Mouse (Mus musculus) lung, postnatal 25 days (tissue): ENCODE measurements around the gene Agpat3.
A peak's percentile ranks its signal among the peaks of the same experiment; 100 is the strongest.
"Not testable (repeated sequence)": the region's sequence is repeated elsewhere in the genome, so short reads cannot be mapped to it uniquely, and the experiment has no call there.

Experiments
- DNase-seq: peaks from one replicate; pipeline ENCODE4 v3.0.0; 2022; ENCODE audit warnings: low spot score

The Agpat3 gene

DNA sequence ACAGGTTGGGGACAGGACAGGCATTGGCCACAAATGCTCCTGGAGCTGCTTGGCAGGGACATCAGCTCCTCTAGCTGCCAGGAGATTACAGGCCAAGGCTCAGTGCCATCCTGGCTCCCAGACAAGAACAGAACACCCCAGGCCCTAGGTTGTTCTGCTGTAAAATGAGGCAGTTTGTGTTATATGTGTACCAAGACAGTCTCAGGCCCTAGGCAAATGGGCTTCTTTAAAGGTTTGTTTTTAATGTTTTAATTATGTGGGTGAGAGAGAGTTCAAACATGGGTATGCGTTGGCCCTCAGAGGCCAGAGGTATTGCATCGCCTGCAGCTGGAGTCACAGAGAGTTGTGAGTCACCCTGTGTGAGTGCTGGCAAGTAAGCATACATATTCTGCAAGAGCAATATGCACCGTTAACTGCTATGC, 8.0 kb upstream of the Agpat3 start:
- no peak for DNase-seq

DNA sequence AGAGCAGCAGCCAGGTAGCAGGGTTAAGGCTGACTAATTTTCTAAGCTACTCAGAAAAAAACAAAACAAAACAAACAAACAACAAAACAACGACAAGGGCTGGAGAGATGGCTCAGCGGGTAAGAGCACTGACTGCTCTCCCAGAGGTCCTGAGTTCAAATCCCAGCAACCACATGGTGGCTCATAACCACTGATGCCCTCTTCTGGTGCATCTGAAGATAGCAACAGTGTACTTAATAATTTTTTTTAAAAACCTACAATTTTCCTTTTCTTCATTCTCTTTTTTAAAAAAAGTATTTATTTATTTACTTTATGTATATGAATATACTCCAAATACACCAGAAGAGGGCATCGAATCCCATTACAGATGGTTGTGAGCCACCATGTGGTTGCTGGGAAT, 6.7 kb upstream of the Agpat3 start:
- DNase-seq, result not testable (repeated sequence)

DNA sequence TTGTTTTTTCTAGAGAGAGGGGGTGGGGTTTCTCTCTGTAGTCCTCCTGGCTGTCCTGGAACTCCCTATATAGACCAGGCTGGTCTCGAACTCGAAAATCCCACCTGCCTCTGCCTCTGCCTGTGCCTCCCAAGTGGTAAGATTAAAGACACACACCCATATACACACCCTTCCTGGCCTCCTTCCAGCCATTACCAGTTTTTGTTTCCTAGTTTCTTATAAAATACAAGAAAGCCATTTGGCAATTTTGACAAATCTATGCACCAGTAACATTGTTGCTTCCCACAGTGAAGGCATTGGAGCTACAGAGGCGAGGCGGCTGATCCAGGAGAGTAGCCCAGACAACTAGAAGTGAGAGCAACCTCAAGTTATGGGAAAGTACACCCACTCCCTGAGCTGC, 6.0 kb upstream of the Agpat3 start:
- no peak for DNase-seq

DNA sequence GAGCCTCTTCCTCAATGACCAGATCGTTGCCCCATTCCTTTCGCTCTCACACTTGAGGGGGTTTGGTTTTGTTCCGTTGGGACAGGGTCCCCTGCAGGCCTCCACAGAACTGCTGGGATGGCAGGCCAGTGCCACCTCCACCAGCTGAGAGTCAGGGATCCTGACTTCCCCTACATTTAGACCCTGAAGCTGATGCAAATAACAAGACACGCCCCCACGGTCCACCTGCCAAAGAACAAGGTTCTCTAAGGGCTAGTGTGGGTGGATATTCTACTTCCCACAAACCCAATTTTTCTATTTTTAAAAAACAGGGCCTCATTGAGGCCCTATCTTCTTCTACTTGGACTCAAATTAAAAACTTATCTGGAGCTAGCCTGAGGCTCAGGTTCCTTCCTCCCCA, 5.5 kb upstream of the Agpat3 start:
- no peak for DNase-seq

DNA sequence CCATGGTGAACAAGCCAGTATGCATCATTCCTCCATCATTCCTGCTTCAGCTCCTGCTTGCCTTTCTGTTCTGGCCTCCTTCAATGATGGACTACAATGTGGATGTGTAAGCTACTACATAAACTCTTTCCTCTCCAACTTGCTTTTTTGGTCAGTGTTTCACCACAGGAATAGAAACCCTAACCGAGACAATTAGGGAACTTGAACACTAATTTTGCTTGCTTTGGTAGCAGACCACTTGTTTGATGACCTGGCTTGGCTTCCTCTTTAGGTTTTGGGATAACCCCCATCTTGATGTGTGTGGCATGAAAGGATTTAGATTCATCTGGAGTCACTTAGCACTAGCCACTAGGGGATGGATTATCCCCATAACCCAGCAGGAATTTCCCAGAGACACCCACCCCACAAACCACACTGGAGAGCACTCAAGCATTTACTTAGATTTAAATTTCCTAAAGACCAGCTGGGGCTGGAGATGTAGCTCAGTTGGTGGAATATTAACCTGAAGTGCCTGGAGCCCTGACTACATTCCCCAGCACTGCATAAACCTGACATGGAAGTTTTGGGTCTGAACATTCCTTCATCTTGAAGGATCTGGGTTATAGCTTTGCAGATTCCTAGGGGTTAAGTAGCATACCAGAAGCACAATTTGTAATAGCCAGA, 3.8 kb upstream of the Agpat3 start:
- DNase-seq, result no peak

DNA sequence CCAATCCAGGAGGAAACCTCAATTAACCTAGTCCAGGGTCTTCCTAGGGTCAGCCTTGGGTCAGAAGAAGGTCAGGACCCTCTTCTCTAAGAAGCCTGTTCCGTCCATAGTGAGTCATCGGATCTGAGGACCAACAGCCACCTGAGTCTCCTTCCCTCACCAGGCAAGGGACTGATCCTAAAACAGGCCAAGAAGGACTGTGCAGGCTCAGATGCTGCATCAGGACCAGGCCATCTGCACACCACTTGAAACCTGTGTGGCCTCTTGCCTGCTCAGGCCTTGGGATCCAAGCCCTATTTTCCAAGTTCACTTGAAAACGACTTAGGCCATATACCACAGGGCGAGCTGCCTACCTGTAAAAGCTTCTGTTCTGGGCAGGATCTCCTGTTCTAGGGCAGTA, 907 bp upstream of the Agpat3 start:
- DNase-seq, result no peak

DNA sequence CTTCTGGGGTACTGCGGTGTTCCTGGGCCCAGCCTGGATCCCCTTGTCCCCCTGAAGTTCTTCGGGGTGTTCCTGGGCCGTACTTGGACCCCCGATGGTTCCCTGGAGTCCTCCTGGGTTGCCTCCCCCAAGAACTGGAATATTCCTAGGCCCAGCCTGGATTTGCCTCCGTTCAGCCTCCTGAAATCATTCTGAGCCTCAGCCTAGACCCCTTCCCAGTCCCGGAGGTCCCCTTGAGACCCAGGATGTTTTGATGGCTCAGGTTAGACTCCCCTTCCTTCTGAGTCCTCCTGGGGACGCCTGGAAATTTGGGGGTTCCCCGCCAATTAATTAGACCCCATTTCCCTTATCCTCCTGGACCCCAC, 359 bp upstream of the Agpat3 start:
- DNase-seq, result no peak

DNA sequence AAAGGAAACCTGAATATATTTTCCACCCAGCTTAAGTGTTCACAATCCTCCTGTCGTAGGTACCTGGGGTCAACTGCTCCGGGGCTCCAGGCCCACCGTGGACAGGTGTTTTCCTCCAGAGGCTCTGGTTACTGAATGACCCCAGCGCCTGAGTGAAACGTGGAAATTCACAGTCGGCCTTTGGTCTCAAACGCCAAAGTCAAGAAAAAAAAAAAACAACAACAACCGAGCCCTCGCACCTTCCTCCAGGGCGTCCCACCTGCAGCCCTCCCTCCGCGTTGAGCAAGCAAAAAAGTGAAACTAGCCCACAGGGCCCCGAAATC, 764 bp downstream of the Agpat3 start:
- DNase-seq, result no peak

DNA sequence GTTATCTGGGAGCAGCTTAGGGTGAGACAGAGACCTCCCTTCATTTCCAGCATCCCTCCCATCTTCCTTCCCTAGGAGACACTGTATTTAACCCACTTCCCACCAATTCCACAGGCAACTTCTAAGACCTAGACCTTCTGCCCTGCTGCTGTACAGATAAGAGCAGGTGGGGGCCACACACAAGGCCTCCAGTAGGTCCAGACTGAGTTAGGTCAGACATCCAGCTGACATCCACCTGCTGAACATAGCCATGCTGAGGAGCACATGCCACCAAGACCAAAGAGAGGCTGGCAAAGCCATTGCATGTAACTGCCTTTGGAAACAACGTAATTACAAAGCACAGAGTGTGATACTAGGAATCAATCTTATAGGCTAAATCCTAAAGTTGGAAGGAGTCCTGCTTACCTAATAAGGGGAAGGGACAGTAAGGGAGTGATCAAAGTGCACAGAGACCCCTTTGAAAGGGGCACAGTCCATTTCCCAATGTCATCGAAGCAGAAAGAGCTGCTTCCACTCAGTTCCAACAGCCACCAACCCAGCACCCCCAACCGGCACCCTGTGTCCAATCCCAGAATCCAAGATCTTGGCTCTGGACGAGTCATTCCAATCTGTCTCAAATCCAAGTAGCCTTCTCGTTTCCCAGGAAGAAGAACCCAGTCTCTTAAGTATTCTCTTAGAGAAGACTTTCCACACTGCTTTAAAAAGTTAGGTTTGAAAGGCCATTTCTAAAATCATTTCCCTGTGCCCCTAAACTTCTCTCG, 1.3 kb downstream of the Agpat3 start:
- no peak for DNase-seq

DNA sequence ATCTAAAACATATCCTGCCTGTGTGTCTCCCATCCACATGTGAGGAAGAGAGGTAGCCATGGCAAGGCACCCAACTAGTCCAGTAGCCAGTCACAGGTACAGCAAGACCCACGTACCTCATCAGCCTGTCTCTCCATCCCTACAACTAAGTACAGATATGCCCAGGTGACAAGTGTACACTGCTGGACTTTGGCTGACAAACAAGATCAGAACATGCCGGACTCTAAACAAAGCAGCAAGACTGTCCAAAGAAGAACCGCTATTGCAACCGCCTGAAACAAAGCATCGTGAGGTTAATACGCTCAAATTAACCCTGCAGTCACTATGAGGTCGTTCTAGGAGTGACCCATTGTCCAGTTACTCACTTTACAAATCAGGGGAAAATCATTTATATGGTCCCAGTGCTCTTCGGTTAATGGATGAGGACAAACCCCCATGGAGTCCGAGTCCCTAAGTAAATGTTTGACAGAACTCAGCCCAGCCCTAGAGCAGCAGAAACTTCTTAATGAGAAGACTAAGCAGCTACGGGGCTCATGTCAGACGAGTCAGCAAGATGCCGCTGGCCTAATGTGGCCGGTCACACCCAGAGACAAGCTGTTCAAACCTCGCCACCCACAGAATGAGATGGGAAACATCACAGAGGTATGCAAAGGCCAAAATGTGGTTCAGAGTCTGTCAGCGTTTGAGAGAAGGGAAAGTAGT, 2.7 kb downstream of the Agpat3 start:
- no peak for DNase-seq

DNA sequence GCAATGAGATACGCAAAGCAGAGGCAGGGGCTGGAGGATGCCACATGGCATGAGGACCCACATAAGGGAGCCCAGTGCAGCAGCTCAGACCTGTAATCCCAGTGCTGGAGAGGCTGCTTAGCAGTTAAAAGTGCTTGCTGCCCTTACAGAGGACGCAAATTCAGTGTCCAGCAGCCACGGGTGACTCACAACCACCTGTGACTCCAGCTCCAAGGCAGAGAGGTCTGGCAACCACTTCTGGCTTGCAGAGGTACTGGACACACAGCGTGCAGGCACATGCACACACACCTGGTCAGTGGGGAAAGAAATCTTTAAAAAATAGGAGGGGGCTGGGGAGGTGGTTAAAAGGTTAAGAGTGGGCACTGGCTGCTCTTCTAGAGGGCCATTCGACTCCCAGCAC, 4.1 kb downstream of the Agpat3 start:
- DNase-seq, result no peak

DNA sequence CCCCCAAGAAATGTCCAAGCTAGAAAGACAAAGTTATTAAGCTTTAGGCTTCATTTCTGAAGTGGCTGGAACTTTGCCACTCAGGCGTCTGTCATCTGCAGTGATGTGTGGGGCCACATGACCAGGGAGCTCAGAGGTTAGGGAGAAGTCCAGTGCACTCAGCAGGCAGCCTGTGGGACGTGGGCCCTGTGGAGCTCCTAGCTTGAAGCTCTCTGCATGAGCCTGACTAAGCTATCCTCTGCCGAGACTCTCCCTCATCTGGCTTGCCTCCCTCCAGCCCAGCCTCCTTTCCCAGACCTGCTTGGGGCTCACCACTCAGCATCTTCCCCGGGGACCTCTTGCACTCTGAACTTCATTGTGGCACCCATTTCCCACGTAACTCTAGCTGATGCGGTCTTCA, 4.8 kb downstream of the Agpat3 start:
- no peak for DNase-seq

DNA sequence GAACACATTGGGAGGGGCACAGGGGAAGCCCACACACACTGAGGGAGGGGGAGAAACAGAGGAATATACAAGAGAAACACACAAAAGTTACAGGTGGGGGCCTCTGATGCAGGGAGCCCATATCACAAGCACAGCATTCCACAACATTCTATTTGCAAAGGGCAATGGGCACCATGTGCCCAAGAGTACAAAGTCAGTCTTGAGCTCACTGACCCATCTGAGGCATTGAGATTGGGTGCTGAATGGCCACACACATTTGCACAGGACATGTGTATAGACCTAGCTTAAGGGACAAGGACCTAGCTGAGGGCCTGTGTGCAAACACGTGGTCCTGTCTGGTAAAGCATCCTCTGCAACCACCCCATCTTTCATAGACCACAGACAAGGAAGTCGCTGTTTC, 6.8 kb downstream of the Agpat3 start:
- no peak for DNase-seq

DNA sequence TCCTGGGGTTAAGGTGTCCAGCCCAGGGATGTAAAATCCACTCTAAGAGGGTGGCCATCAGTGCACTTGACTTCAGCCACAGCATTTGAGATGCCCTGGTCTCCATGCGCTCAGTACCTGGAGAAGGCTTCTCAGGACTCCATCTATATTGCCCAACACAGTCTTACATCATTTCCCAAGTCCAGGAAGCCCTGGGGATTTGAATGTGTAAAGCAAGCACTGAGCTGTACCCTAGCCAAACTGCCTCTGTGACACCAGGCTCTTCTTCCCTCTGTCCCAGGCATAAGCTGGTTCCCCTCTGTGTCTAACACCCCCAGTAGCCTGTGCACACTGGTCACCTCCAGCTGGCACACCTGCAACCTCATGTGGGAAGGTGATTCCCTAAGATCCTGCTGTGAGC, 10.2 kb downstream of the Agpat3 start:
- no peak for DNase-seq

DNA sequence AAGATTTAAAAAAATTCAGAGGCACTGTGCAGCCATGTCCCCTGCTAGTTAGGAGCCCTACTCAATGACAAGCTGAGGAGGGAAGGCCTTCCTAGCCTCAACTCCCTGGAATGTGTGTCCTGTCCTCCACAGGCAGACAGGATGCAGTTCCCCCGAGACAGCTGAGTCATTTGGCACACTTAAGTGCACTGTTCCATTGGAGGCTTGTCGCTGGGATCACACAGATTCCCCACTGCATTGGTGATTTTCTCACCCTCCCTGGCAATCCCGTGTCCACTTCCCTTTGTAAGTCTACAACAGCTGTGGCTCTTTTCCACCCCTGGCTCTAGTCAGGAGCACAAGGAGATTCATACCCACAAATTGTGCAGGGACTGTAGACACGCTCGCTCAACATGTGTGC, 14.1 kb downstream of the Agpat3 start:
- DNase-seq, result peak; percentile 46

DNA sequence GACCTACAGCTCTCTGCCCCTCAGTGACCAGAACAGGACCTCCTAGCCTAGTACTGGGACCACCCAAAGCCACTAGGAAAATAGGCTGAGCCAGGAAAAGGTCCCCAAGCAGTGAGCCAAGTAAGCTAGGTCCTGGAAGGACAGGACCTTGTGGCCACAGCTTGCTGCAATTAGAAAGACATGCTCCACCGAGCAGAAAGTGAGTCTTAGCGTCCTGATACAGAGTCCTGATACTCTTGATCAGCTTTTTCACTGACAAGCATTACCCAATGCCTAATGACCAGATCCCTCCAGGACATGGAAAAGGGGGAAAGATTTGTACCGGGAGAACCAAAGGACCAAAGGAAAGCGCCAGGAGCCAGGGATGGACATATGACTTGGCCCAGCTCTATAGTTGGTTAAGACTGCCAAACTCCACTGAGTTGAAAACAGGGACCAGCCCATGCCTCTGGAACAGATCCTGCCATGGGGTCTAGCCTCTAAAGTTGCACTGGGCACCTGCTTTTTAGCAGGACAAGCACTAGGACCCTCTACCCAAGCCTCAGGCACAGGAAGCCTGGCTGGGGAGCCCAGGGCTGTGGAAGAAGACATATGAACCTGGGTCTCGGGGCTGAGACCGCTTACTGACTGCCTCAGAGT, 17.2 kb downstream of the Agpat3 start:
- no peak for DNase-seq

DNA sequence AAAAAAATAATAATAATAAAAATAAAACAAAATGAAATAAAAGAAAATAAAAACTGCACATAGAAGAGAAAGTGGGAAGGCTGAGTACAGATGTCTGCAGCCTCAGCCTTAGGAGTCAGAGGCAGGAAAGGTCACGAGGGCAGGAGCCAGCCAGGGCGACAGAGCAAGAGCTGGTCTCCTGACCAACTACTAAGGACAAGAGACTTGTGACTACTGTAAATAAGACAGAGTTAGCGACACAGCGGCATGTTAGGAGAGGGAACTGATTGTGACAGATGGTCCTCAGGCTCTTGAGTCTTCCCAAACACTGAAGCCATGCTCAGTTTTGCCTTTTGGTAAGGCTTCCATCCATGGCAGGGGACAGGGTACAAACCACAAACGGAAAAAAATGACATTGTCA, 20.7 kb downstream of the Agpat3 start:
- no peak for DNase-seq

DNA sequence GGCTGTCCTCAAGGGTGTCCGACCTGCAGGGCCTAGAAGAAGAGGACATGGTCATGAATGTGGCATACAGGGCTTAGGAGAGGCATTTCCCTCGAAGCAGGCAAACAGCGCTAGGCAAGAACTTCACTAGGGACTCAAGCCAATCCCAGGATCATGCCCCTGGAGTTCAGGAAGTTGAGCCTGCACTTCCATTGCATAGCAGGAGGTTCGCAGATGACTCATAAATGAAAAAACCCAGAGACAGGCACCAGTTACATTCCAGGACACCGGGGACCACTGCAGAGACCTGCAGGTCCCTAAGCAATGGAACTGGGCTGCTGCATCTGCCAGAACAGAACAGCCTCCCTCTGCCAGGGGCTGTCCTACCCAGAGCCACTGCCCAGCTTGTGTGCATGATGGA, 23.0 kb downstream of the Agpat3 start:
- DNase-seq, result no peak

DNA sequence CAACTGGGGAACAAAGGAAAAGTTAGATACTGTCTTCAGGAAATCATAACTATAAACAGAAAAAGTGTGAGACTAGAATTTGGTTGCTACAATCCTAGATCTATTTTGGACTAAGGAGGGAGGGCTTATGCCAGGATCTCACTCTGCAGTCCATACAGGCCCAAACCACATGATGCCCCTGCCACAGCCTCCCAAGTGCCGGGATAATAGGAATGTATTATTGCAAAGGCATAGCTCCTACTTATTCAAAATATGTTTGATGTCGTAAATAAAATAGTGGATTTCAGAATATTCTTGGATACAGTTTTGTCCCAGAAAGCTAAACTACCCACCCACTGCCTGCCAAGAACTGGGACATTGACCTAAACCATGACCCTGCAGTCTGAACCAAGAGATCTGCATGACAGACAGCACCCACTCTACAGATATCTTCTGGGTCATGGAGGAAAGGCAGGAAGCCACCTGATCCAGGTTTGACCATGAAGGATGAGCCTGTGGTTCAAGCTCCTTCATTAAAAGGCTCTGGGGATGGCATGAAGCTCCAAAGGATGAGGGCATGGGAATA, 24.2 kb downstream of the Agpat3 start:
- DNase-seq, result no peak

DNA sequence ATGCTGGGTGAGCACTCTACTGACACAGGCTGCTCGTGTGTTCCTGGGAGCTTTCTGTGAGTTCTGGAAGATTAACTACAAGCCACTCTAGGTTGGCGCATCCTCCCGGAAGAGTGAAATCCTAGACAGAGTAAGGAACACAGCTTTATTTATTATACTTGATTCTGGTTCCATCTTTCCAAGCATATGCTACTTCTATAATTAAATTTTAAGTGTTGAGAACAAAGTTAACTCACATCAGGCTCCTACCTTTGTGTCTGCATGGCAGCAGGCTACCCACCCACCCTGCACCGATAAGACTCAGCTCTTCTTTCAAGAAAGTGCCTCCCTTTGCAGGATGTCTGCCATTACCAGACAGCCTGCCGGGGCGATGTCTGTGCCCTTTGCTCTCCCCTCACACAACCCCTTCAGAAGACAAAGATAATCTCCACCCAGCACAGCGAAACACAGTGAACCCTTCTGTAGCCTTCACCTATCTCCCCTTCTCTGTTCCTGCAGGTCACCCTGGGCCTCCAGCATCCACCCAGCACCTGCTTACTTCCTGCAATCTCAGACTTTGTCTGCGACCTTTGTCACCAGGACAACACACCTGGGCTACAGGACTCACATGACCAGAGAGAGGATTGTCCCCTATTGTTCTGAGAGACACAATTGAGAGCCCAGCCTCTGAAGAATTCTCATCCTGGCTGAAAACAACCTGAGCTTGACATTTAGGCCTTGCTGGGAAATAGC, 26.2 kb downstream of the Agpat3 start:
- no peak for DNase-seq

DNA sequence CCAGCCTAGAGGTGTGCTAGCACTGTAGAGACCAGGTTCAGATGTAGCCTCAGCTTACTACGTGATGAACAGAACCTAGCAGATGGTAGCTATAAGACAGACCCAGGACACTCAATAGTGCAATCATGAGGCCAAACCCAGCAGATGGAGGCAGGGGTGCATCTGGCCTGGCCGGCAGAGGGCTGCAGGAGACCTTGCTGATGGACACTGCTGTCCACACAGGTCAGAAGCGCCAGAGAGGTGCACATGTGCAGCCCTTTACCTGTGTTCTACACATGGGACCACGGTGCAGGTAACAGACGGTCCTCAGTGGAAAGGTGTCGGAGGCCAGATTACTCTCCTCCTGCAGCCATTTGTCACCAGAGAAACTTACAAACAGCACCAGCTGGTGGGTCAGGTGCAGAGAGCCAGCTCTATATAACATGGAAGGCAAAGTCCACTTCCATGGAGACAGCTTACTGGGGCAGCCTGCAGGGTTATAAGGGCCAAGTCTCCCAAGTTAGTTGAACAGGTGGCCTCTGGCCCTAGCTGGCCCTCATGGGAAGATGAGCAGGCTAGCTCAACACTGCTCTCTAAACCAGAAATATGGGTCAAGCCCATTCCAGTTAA, 27.6 kb downstream of the Agpat3 start:
- DNase-seq, result no peak
